Mouse (Mus musculus) neural tube, embryonic 12.5 days (tissue): ENCODE measurements around the gene Bves. TPM values are rescaled to one million over a fixed set of nuclear protein-coding genes. Genes with fewer than 3 reads are reported as not detected.

ENCODE experiments used
- ATAC-seq: fragments of 200-750 bp; cut with Nextera tagmentation; 2 replicates; pipeline ENCODE4 v1.8.0; 2017; ENCODE audit warnings: low read depth, mild to moderate bottlenecking, moderate TSS enrichment, moderate library complexity; ENCODE audit not compliant: low FRiP score
- H3K27ac ChIP-seq: fragments of 300-500 bp; sonication (generic); 2 replicates; pipeline ENCODE4 v1.5.1; 2016
- H3K27me3 ChIP-seq: fragments of 300-500 bp; sonication (generic); replicated peaks from 2 replicates; pipeline ENCODE4 v1.6.1; 2016; ENCODE audit warnings: mild to moderate bottlenecking
- H3K36me3 ChIP-seq: fragments of 300-500 bp; sonication (generic); 2 replicates; pipeline ENCODE4 v1.6.1; 2016; ENCODE audit warnings: mild to moderate bottlenecking
- H3K4me1 ChIP-seq: fragments of 300-500 bp; sonication (generic); 2 replicates; pipeline ENCODE4 v1.6.1; 2016
- H3K4me2 ChIP-seq: fragments of 300-500 bp; sonication (generic); replicated peaks from 2 replicates; pipeline ENCODE4 v1.6.1; 2016; ENCODE audit warnings: mild to moderate bottlenecking
- H3K4me3 ChIP-seq: fragments of 300-500 bp; sonication (generic); 2 replicates; pipeline ENCODE4 v1.5.1; 2016
- H3K9ac ChIP-seq: fragments of 300-500 bp; sonication (generic); 2 replicates; pipeline ENCODE4 v1.6.1; 2016; ENCODE audit warnings: mild to moderate bottlenecking
- H3K9me3 ChIP-seq: fragments of 300-500 bp; sonication (generic); 2 replicates; pipeline ENCODE4 v1.6.1; 2016; ENCODE audit warnings: mild to moderate bottlenecking
- WGBS: fragments of 180-500 bp; shearing (Covaris S2); methylation state at CpG from one replicate; pipeline ENCODE4 v1.1.7; 2016; 5-methylcytosine and 5-hydroxymethylcytosine counted together
- polyA plus RNA-seq: library from polyadenylated mRNA; unstranded; fragments of >200 nt; fragmentation: Nextera tagmentation; extraction: Ambion mirVana; gene quantifications from 2 replicates; pipeline ENCODE4 v1.2.1, GENCODE M21; 2016

Gene Bves
- polyA plus RNA-seq, 1 experiment from 2014 or later = 2.7 TPM

DNA sequence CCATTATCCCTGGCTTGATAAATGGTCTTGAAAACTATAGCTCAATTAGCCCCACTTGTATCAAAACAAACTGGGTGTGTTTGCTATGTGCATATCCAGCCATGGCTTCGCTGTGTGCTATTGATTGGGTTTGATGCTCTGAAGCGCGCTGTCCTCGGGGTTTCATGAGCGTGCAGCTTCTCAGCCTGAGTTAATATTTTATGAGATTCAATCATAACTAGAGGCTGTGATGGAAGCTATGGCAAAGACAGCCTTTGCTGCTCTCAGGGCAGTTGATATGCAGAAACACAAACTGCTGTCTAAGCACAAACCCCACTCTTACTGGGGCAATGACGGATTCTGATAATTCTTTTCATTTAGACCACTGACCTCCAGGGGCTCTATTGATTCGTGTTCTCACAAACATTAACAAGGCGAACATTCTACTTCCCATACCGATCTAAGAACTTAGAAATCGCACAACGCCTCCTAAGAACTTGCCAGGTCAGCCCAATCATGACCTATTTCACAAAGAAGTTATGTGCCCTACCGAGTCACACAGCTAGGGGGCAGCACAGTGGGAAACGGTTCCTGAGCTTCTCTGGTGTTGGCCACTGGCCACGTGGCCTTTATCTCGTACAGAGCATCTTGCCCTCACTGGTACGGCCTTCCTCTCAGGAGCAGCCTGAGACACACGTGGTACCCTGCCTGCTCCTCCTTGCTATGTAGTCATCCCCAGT is 31.6 kb downstream of the Bves start:
- no peaks in the 10 kb centered on the region for H3K27me3 ChIP-seq
- H3K36me3 ChIP-seq = no peaks in the 10 kb centered on the region
- WGBS = 84% methylated on average over 17 of the region's 17 CpGs
- H3K4me1 ChIP-seq = no peaks in the 10 kb centered on the region
- no peak for ATAC-seq
- no peak overlapping the region for H3K4me2 ChIP-seq
- H3K9me3 ChIP-seq = no peaks in the 10 kb centered on the region
- H3K27ac ChIP-seq = no peak overlapping the region
- no peak overlapping the region for H3K9ac ChIP-seq
- H3K4me3 ChIP-seq = no peak overlapping the region

- Histone ChIP-seq H3K9ac (no peak overlapping the region), H3K27me3 (no peaks in the 10 kb centered on the region), H3K36me3 (no peaks in the 10 kb centered on the region), H3K9me3 (no peaks in the 10 kb centered on the region), H3K4me2 (no peak overlapping the region), H3K4me1 (no peaks in the 10 kb centered on the region), H3K4me3 (no peak overlapping the region), H3K27ac (no peak overlapping the region)
- ATAC-seq = no peak
- WGBS = 81% methylated on average over 3 of the region's 3 CpGs
Measured at GRCm38 (mm10) chr10:45369639-45370038, 34.1 kb downstream of the Bves start.

DNA sequence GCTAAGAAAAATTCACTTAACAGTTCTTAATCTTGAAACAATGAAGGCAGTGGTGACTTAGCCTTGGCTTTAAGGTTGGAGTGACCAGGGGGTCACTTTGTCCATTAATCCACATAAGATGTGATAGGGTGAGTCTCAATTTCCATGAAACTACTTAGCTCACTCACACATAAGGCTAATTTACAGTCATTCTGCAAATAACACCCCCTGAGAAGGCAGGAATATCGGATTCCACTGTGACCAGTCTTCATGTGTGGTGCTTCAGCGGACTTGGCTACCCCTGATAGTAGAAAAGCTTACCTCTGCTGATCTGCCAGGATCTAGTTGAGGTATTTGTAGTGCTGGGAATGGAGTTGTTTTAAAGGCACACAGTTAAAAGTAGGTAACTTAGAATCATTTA is 35.0 kb downstream of the Bves start:
- Histone ChIP-seq H3K4me1 (no peaks in the 10 kb centered on the region), H3K9me3 (no peaks in the 10 kb centered on the region), H3K4me3 (no peak overlapping the region), H3K4me2 (no peak overlapping the region), H3K9ac (no peak overlapping the region), H3K27ac (no peak overlapping the region), H3K27me3 (no peaks in the 10 kb centered on the region), H3K36me3 (no peaks in the 10 kb centered on the region)
- WGBS = 89% methylated on average over 2 of the region's 2 CpGs
- no peak for ATAC-seq

- no peaks in the 10 kb centered on the region for H3K4me1 ChIP-seq
- H3K36me3 ChIP-seq = no peaks in the 10 kb centered on the region
- no peaks in the 10 kb centered on the region for H3K27me3 ChIP-seq
- ATAC-seq = peak; percentile 65; the same call in 1 of the 2 replicates
- H3K9ac ChIP-seq = no peak overlapping the region
- WGBS = 60% methylated on average over 4 of the region's 4 CpGs
- H3K9me3 ChIP-seq = no peaks in the 10 kb centered on the region
- no peak overlapping the region for H3K4me2 ChIP-seq
- no peak overlapping the region for H3K4me3 ChIP-seq
- H3K27ac ChIP-seq = no peak overlapping the region
Measured at GRCm38 (mm10) chr10:45372994-45373692, 37.6 kb downstream of the Bves start.

GRCm38 (mm10) chr10:45378269-45378668 is 42.7 kb downstream of the Bves start:
- Histone ChIP-seq H3K27ac (no peak overlapping the region), H3K9me3 (no peaks in the 10 kb centered on the region), H3K4me2 (no peak overlapping the region), H3K4me1 (no peaks in the 10 kb centered on the region), H3K9ac (no peak overlapping the region), H3K27me3 (no peaks in the 10 kb centered on the region), H3K36me3 (peaks cover 9% of the 10 kb centered on the region; the same call in 1 of the 2 replicates), H3K4me3 (no peak overlapping the region)
- no peak for ATAC-seq
- WGBS = 93% methylated on average over 3 of the region's 3 CpGs

DNA sequence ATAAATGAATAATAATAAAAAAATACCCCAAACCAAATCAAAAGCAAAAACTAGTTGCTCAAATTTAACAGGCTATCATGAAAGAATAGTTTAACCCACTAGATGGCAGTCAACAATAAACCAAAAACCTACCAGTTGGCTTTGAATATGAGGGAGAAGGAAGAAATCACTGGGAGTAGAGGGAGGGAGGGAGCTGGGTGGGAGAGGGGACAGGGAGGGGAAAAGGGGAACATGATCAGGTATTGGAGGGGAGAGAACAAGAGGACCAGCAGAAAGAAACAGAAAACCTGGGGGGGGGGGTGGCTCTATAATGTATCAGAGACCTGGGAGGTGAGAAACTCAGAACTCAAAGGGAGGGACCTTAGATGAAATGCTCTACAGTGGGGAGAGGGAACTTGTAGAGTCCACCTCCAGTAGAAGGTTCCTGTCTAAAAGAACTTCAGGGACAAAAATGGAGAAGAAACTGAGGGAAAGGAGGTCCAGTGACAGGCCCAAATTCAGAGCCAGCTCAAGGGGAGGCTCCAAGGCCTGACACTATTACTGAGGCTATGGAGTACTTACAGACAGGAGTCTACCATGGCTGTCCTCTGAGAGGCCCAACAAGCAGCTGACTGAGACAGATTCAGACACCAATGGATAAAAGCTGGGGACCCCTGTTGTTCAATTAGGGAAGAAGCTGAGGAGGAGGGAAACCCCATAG is 46.5 kb downstream of the Bves start:
- no peak overlapping the region for H3K27ac ChIP-seq
- ATAC-seq = peak; percentile 56; the same call in 1 of the 2 replicates
- no peaks in the 10 kb centered on the region for H3K27me3 ChIP-seq
- peaks cover 9% of the 10 kb centered on the region; the same call in 1 of the 2 replicates for H3K36me3 ChIP-seq
- H3K9ac ChIP-seq = no peak overlapping the region
- no peaks in the 10 kb centered on the region for H3K9me3 ChIP-seq
- H3K4me2 ChIP-seq = no peak overlapping the region
- H3K4me3 ChIP-seq = no peak overlapping the region
- no peaks in the 10 kb centered on the region for H3K4me1 ChIP-seq

DNA sequence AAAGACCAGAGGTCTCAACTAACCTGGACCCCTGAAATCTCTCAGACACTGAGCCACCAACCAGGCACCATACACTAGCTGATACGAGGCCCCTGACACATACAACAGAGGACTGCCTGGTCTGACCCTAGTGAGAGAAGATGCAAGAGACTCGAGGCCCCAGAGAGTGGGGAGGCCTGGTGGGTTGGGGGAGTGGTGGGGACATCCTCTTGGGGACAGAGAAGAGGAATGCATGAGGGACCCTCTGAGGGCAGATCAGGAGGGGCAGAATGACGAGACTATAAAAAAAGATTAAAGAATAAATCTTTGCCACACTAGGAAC is 47.0 kb downstream of the Bves start:
- peaks cover 9% of the 10 kb centered on the region; the same call in 1 of the 2 replicates for H3K36me3 ChIP-seq
- H3K27ac ChIP-seq = no peak overlapping the region
- H3K27me3 ChIP-seq = no peaks in the 10 kb centered on the region
- H3K4me1 ChIP-seq = no peaks in the 10 kb centered on the region
- WGBS = 69% methylated on average over 3 of the region's 3 CpGs
- no peaks in the 10 kb centered on the region for H3K9me3 ChIP-seq
- no peak overlapping the region for H3K4me2 ChIP-seq
- peak; percentile 41; the same call in 1 of the 2 replicates for ATAC-seq
- no peak overlapping the region for H3K4me3 ChIP-seq
- H3K9ac ChIP-seq = no peak overlapping the region

GRCm38 (mm10) chr10:45398211-45398610 is 62.6 kb downstream of the Bves start:
- WGBS = 90% methylated on average over 1 of the region's 1 CpGs

GRCm38 (mm10) chr10:45399702-45400243 is 64.2 kb downstream of the Bves start:
- H3K4me1 ChIP-seq = no peaks in the 10 kb centered on the region
- H3K4me2 ChIP-seq = no peak overlapping the region
- no peak overlapping the region for H3K9ac ChIP-seq
- H3K27ac ChIP-seq = no peak overlapping the region
- no peaks in the 10 kb centered on the region for H3K27me3 ChIP-seq
- H3K4me3 ChIP-seq = no peak overlapping the region
- no peaks in the 10 kb centered on the region for H3K36me3 ChIP-seq
- H3K9me3 ChIP-seq = no peaks in the 10 kb centered on the region
- 72% methylated on average over 7 of the region's 7 CpGs for WGBS
- ATAC-seq = no peak

More at GRCm38 (mm10) chr10:45398211-45398610, 62.6 kb downstream of the Bves start:
- H3K9me3 ChIP-seq = no peaks in the 10 kb centered on the region
- no peak overlapping the region for H3K9ac ChIP-seq
- H3K27me3 ChIP-seq = no peaks in the 10 kb centered on the region
- no peak overlapping the region for H3K27ac ChIP-seq
- H3K36me3 ChIP-seq = no peaks in the 10 kb centered on the region
- H3K4me3 ChIP-seq = no peak overlapping the region
- H3K4me1 ChIP-seq = no peaks in the 10 kb centered on the region
- ATAC-seq = no peak
- no peak overlapping the region for H3K4me2 ChIP-seq

- WGBS = 4% methylated on average over 10 of the region's 10 CpGs
- Histone ChIP-seq H3K4me1 (0 out of 2 replicates have a peak, but pooled peaks cover 3% of the 10 kb centered on the region), H3K4me2 (peak overlapping the region; percentile 35; the same call in 1 of the 2 replicates), H3K9me3 (no peaks in the 10 kb centered on the region), H3K4me3 (no peak overlapping the region), H3K9ac (no peak overlapping the region), H3K27ac (no peak overlapping the region), H3K27me3 (no peaks in the 10 kb centered on the region), H3K36me3 (no peaks in the 10 kb centered on the region)
- ATAC-seq = peak; percentile 94
Measured at GRCm38 (mm10) chr10:45410624-45411341, 75.2 kb downstream of the Bves start.

GRCm38 (mm10) chr10:45411741-45412140 is 76.2 kb downstream of the Bves start:
- ATAC-seq = no peak
- 9% methylated on average over 2 of the region's 2 CpGs for WGBS
- Histone ChIP-seq H3K4me1 (0 out of 2 replicates have a peak, but pooled peaks cover 3% of the 10 kb centered on the region), H3K27ac (no peak overlapping the region), H3K27me3 (no peaks in the 10 kb centered on the region), H3K4me2 (no peak overlapping the region), H3K4me3 (no peak overlapping the region), H3K36me3 (no peaks in the 10 kb centered on the region), H3K9me3 (no peaks in the 10 kb centered on the region), H3K9ac (no peak overlapping the region)
